Mouse (Mus musculus): ENCODE measurements around the gene Tesc.
A peak's percentile ranks its signal among the peaks of the same experiment; 100 is the strongest.

The Tesc gene

DNA sequence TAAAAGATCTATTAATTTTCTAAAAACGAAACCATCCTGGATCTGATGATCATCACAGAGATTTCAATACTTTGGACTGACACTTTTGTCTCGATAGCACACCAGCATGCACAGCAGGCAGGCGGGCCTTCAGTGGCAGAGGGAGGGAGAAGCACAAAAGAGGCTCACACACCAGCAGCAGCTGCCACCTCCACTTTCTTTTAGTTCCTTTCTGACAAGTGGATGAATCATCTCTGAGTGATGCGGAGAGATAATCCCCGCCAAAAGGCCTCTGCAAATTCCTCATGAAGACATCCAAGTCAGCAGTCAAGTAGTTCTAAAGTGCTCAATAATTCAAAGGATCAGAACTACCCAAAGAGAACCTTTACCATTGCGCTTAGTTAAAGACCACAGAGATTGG, 51.8 kb downstream of the Tesc start:
- DNase-seq = no peak

DNA sequence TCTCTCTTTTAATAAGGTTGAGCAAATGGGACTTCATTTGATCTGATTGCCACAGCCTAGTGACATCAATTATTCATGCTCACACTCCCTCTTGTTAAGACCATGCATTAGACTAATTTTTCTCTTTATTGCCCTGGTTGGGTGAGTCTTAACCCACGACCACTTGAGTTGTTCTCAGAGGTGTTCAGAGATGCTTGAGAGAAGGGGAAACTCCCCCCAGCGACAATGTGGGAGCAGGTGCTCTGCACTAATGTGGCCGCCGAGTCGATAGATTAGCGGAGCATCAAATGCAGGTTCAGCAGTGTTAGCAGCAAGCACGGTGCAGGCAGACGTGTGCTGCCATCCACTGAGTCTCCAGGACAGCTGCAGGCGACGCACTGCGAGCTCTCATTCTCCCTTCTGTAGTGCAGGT, 52.3 kb downstream of the Tesc start:
- no peak for DNase-seq

DNA sequence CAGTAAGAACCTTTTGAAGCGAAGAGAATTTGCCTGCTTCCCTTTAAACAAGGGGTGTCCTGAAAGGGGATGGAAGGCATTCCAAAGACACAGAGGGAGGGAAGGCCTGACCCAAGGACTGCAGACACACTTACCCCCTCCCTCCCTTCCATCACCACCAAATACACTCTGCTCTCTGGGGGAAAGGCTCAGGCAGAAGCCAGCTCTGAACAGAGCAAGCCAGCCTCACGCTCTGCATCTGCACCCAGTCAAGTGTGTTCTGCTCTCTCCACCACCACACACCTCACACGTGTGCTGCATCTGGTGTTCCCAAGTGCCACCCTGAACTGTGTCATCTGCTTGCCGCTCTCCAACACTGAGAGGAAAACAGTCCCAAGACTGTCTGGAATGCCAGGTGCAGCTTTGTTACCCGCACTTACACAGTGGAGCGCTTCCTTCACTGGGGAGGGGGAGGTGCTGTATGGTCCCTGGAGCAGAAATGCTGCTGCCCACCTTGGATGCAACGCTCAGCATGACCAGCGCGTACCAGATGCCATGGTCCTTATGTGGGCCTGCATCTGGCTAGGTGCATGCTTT, 53.9 kb downstream of the Tesc start:
- no peak for DNase-seq

DNA sequence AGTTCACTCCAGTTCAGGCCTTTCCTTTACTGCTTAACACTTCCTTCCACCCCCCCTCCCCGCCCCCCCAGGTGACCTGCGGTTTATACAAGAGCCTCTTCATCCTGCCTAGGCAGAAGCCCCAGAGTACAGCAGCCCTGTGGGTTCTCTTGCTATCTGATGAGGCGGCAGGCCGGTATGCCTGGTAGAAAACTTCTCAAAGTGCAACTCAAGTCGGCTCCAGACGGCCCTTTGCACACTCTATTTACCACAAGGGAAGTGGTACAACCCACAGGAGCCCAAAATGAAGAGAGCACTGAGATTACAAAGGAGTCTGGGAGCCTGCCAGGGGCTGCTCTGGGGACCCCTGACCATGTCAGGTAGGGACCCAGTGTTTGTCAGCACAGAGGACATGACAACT, 54.5 kb downstream of the Tesc start:
- DNase-seq = peak; percentile 12 to 15

DNA sequence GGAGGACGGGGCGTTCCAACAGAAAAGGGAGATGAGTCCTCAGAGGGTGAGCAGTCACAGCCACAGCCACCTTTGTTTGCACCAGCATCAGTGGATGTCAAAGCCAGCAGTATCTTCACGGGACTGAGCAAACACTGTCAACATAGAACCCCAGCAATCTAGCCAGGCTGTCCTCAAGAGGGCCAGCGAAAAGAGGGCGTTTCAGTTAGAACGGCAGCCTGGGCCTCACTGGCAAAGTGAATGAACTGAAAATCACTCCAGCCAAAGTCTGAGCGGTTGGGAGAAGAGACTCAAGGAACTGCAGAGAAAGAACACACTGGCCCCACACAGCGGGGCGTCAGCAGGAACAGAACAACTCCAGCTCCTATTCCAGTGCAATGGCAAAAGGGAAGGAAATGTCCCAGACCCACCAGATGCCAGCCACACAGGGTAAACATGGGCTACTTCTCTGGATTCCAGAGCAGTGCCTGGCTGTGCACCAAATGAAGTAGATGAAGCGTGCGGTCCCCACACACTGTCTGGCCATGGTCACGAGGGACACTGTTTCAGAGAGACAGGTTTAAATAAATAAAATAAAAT, 55.6 kb downstream of the Tesc start:
- DNase-seq = no peak

DNA sequence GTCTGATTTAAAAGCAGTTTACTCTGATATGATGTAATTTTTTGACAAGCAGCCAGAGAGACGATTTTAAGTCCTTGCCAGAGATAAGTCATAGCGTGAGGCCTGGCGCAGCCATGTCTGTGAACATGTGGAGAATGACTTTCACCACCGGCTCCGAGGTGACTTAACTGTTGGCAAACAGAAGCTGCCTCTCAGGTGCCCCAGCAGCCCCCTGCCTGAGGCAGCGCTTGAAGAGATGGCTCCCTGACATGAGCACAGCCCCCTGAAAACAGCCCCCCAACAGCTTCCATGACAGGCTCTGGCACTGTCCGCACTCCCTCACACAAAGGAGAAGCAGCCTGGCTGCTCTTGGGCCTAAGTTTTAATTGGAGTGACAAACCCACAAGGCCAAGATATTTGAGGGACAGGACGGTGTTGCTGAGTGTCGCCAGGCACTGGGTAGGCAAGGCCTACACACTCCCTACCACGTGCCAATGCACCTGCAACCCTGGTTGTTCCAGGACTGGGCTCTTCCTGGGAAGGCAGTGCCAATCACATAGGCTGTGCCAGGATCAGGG, 56.7 kb downstream of the Tesc start:
- DNase-seq = no peak

DNA sequence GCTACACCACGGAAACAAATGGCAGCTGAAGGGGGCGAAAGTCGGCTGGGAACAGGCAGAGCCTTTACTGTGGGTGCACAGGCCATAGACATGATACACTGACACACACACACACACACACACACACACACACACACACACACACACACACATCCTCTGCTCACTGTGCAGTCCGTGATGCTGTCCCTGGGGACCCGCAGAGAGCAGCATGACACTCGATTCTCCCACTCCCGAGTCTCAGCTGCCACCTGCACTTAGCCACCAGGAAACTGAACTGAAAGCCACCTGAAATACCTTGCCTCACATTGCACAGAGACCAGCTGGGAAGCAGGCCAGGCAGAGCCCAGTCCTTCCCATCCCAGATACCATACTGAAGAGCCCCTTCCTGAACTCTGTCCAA, 57.8 kb downstream of the Tesc start:
- DNase-seq = peak; percentile 33 to 46

DNA sequence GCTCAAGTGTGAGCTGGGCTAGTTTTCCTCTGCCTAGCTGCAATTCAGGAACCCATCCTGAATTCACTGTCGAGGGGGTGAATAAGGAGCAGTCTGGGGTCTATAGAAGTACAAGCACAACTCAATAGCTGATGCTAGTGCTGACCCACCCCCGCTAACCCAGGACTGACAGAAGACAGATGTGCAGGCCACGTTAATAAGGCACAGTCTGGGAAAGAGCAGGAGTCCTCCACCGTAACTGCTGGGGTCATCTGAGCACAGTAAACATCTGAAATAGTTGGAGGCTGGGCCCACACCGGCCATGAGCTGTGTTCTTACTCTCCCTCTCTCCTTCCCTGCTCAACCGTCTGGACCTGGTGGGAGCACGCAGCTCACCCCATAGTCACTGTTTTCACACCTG, 59.4 kb downstream of the Tesc start:
- DNase-seq = no peak

DNA sequence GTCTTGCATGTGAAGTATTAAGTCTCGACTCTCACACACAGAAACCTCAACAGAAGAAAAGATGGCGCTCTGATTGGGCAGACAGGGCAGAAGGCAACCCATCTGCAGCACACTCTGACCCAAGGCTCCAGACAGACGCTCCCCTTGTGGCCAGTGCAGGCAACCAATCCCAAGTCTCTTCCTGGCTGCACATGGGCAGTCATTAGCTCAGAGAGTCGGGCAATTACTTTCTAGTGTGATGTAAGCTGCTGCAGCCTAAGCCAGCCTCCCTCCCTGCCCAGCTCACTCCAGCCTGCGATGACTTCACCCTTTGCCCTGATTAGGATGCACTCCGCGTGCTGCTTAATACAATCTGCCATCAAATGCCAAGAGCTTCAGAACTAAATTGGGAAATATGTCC, 61.6 kb downstream of the Tesc start:
- DNase-seq = no peak

DNA sequence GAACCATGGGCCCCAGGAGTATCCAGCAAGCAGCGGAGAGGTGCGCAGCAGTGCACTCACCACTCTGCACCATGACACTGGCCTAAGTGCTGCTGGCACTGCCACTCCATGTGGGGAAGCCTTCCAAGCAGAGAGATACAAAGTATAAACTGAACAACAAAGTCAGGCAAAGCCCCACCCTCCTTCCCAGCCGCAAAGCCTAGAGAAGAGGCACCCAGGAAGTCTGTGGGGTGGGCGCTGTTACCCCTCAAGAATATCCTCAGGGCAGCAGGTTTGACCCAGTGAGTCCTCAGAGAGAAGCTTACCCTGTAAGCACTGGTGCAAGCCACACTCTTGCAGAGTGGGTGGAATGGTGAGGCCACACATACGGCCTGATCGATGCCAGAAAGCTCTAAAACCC, 62.6 kb downstream of the Tesc start:
- DNase-seq = no peak

DNA sequence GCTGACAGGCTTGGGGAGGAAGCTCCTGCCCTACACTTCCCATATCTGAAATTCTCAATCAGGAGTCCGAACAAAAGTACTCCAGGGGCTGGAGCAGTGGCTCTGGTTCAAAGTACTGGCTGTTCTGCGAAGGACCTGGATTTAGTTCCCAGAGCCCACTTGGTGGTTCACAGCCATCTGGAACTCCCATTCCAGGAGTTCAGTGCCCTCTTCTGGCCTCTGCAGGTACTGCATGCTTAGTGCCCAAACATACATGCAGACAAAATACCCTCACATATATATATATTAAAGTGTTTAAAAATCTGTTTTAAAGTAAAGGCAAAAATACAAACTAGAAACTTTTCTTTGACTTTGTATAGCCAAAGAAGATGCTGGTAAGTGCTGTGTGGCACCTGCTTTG, 63.3 kb downstream of the Tesc start:
- peak; percentile 49 to 53 for DNase-seq

DNA sequence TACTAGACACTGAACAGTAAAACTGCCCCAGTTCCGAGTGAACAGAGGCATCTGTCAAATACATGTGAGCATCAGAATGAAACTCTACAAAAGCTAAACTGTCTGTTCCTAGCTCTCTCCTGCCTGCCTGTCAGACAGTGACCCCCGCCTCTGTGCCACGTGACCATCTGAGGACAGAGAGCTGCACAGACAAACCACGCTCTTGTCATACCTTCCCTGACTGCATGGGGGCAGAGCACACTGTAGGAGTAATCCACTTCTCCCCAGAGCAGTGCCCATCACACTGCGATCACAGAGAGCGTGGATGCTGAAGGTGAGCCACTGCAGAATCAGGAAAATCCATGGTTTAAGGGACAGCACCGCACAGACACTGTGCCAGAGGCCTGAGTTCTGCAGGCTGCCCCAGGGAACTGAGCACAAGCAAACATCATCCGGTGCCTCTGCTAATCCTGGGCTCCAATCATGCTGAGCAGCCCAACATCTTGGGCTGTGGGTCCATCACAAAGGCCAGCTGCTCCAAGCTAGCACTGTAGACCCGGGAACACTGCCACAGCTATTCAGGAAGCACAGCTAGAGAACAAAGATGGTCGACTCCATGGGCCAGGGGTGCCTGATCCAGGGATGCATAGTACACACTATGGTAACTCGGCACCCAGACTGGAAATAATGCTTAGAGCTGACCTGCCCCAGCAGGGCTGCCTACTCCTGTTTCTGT, 65.9 kb downstream of the Tesc start:
- no peak for DNase-seq

DNA sequence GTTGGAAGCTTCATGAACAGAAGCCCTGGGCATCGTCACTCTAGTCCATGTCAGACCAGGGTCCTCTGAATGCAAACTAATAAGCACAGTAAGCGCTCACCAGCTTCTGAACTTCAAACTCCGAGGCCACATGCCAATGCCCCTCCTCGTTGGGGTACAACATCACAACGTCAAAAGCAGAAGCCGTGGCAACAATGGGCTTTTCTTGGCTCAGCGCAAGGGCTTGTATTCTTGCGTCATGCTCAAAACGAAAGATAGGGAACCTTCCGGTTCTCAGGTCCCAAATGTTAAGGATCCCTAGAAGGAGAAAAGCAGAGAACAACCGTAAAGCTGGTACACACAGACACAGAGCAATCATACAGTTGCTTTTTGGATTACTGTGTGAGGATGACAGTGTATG, 67.9 kb downstream of the Tesc start:
- no peak for DNase-seq

DNA sequence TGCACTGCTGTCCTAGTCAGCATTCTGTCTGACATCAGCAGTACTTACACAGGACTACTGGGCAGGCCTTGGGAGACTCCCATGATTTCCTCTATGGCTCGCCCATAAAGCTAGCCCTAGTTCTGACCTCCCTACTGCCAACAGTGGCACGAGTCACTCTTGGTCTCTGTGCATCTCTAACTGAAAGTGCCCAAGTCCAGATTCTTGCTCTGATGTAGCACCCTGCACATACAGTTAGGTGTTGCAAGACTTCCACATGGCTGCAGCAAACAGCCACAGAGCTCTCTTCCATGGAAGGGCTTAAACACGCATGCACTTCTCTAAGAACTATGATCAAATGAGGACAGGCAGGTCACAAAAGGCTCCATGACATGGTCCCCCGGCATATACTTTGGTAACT, 68.3 kb downstream of the Tesc start:
- no peak for DNase-seq

DNA sequence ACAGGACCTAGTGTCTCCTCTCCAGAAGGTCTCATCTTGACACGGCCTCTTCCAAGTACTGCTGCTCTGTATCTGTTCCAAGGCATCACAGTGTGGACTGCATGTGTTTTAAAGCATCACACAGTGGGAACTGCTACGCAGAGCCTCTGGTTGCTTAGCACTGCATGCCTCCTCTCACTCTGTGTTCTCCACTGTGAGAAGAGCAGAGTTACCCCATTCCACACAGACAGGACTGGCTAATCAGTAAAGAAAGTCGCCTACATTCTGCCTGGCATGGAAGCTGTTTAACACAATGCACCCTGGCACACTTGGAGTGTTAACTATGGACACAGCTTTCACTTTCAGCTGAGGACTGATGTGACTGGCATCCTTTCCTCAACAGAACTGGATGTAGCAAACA, 68.8 kb downstream of the Tesc start:
- no peak for DNase-seq

DNA sequence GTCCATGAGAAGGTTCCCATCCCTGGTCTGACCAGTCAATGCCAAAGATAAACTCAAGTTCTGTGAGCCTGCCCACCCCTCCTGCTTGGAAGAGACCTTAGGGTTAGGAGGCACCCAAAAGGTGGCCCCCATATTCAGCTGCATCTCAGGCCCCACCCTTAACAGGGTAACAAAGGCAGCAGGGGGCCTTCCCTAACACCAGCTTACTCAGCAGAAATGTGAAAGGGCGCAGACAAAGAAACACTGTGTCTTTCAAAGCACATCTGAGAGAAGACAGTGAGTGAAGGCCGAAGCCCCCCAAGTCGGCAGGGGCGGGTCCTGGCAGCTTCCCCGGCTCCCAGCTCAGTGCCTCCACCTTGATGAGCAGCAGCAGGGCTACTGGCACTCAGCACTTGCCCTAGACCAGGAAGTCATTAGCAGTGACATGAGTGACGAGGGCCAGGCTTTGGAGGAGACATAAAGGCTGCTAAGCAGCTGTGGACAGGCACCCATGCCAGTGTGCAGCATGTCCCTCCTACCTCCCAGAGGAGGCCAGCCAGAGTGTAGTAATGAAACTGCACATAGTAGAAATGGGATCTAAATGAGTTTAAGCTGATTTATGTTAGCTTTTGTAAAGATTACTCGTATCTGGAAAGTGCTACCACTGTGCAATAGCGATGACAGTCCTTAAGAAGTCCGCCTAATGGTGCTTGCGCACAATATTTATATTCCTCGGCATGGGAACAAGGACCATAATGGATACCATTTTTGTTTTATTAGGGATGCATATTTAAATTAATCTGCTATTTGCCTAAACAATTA, 71.7 kb downstream of the Tesc start:
- no peak for DNase-seq

DNA sequence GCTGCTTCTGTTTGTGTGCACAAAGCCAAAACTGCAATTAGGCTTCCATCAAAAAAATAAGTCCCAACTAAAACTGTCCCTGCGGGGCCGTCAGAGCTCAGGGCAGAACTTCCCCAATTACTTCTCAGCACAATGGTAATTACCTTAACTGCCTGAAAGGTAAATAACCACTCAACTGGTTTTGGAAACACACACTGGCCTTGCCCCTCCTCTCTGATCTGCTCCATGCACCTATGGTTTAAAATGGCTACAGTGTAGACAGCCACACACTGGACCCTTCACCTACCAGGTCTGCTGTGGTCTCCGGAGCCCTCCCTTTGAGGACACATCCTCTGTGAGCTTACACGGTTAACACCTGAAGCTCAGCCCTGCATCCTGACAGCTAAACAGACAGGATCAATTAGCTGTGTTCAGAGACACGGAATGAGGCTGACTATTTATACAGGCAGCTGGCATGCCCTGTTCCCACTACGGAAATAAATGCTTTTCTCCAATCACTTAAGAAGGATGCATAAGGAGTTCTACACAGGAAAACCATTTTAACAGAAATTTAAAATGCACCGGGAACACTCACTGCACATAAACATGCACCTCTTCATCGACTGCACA, 72.4 kb downstream of the Tesc start:
- DNase-seq = no peak

DNA sequence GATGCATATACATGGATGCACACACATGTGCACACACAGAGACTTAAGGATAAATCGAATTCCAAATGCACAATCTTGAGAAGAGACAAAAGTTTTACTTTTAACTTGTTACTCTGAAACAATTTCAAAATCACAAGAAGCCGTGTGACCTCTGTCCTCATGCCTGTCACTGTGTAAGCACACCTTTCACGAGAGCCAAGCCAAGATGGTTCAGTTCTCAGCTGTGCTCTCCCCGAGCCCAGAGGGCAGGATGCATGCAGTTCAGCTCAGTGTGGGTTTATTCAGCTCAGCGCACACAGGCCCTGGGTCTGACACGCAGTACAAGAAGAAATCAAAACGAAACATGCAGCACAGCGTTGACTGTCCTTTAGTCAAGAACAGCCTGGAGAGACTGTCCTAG, 78.0 kb downstream of the Tesc start:
- DNase-seq = no peak

DNA sequence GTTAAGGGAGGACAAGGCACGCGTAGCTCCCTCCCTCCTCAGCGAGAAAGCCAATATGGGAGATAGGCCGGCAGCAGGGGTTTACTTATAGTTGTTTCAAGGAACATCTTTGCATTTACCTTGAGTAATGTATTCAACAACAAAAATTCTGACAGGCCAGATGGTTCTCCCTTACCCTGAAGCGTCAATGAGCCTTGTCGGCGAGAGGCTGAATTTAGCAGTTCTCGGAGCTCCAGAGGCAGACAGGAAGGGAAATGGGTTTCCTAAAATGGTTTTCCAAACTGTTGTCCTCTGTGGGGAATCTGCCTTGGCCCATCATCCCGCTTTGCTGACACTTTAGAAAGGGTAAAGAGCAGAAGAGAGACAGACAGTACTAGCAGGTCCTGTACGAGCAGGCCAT, 79.1 kb downstream of the Tesc start:
- DNase-seq = no peak

DNA sequence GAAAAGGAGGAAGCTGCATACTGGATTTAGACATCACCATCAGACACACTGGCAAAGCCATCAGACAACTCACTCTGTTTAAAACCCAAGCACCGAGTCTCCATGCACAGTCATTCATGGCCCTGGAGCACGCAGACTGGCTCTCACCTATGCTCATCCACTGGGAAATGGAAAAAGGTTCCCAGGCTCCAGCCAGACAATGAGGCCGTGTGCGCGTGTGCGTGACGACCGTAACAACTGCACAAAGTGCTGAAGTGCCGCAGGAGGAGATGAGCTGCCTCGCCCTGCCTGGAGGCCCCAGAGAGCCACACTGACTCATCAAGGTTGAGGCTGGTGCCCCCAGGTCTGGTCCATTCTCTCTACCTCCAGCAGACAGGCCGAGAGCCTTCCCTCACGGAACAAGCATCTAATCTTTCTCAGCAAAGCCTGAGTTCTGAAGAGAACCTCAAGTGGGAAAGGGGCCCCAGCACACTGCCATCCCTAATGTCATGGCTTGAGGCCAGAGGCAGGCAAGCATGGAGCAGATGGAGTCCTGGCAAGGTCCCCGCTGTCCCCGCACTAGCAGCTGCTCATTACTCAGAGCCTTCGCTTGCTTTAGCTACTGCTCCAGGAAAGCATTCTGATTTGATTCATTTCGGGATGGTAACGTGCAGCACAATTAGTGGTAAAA, 80.7 kb downstream of the Tesc start:
- DNase-seq = no peak

DNA sequence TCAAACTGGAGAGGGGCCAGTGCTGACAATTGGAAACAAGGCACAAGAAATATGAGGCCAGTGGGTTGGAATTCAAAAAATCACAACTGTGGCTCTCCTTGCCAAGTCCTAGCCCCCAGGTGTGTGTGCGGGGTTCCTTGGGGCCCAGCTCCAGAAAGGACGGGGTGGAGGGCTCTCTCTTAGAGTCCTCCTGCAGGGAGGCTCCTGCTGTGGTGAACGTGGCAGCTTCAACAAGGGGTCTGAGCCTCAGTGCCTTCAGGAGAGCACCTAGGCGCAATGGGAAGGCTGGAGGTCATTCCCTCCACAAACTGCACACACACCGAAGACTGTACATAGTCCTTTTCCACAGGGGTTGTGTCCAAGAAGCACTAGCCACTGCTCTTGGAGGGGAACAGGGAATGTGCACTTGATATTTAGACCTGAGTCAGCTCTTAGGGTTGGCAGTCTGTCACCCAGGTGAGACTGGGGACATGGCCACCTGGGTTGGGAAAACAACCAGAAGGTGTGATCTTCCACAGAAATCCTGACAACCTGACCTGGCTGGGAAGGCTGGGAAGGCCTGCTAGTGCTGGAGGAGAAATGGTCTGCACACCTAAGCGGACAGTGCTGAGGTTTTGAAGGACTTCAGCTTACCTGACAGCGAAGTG, 81.4 kb downstream of the Tesc start:
- DNase-seq = no peak
